Mouse (Mus musculus) stomach, postnatal 0 days (tissue): ENCODE data around the gene Xrra1.

Experiments
- CTCF ChIP-seq: IDR thresholded peaks from 2 replicates; pipeline ENCODE4 v1.5.1; 2016; ENCODE audit warnings: antibody characterized with exemption, low read depth, mild to moderate bottlenecking, moderate library complexity
- EP300 ChIP-seq: optimal IDR thresholded peaks from 2 replicates; pipeline ENCODE3; 2016; ENCODE audit warnings: antibody characterized with exemption

GRCm38 (mm10) chr7:99926916-99927714, 68.2 kb downstream of the Xrra1 start:
- TF ChIP-seq CTCF (peak; percentile 79), EP300 (no peak)
